Mouse (Mus musculus) right cerebral cortex, adult 2 months (tissue): ENCODE data around the gene Alg10b.
A peak's percentile ranks its signal among the peaks of the same experiment; 100 is the strongest.
"Not testable (repeated sequence)": the region's sequence is repeated elsewhere in the genome, so short reads cannot be mapped to it uniquely, and the experiment has no call there.

ENCODE experiments used
- DNase-seq, 2 experiments: peaks; one replicate each; pipeline ENCODE4 v3.0.0; 2021 to 2022; ENCODE audit warnings: low spot score in 2 of 2

Gene Alg10b

GRCm38 (mm10) chr15:90223969-90224750, at the start of gene Alg10b:
Alg10b (plus strand) TSS chr15:90224311.
- peak; percentile 76 to 78 for DNase-seq

GRCm38 (mm10) chr15:90183108-90183507, 41.0 kb upstream of the Alg10b start:
- DNase-seq = not testable (repeated sequence)

- DNase-seq = no peak
Measured at GRCm38 (mm10) chr15:90183511-90183910, 40.6 kb upstream of the Alg10b start.

GRCm38 (mm10) chr15:90184743-90185142, 39.4 kb upstream of the Alg10b start:
- DNase-seq = peak; percentile 21 to 22

GRCm38 (mm10) chr15:90189477-90189876, 34.6 kb upstream of the Alg10b start:
- no peak for DNase-seq

GRCm38 (mm10) chr15:90213946-90214345, 10.2 kb upstream of the Alg10b start:
- DNase-seq = no peak

- DNase-seq = peak; percentile 83 to 87
Measured at GRCm38 (mm10) chr15:90214913-90215312, 9.2 kb upstream of the Alg10b start.

- DNase-seq = no peak
Measured at GRCm38 (mm10) chr15:90225058-90225575, 1.0 kb downstream of the Alg10b start.

- DNase-seq = peak; percentile 26 to 39
Measured at GRCm38 (mm10) chr15:90237657-90238056, 13.5 kb downstream of the Alg10b start.

- DNase-seq = peak; percentile 63 to 64
Measured at GRCm38 (mm10) chr15:90244081-90244480, 20.0 kb downstream of the Alg10b start.

- DNase-seq = no peak
Measured at GRCm38 (mm10) chr15:90249694-90250093, 25.6 kb downstream of the Alg10b start.

- peak; percentile 37 to 42 for DNase-seq
Measured at GRCm38 (mm10) chr15:90282876-90283275, 58.8 kb downstream of the Alg10b start.
